Mouse (Mus musculus) erythroblast, embryonic 14.5 days (primary cell): ENCODE data around the gene Atp6ap1l.

Source experiments
- GATA1 ChIP-seq: IDR thresholded peaks from 2 replicates; pipeline ENCODE4 v1.6.1; 2012; ENCODE audit warnings: low read length, inconsistent platforms, mixed read lengths
- TAL1 ChIP-seq: IDR thresholded peaks from 3 replicates; pipeline ENCODE4 v1.6.1; 2012; ENCODE audit warnings: low read length, inconsistent platforms, mixed read lengths

GRCm38 (mm10) chr13:90860888-90861431 is 44.2 kb downstream of the Atp6ap1l start:
- TF ChIP-seq GATA1 (no peak), TAL1 (no peak)
